Mouse (Mus musculus) midbrain, embryonic 10.5 days (tissue): ENCODE results near the gene Ier2. TPM values are rescaled to one million over a fixed set of nuclear protein-coding genes. Genes with fewer than 3 reads are reported as not detected.
"Not testable (repeated sequence)": the region's sequence is repeated elsewhere in the genome, so short reads cannot be mapped to it uniquely, and the experiment has no call there.

Experiments used
- DNase-seq: peaks from one replicate; pipeline ENCODE4 v3.0.0-alpha.2; 2017; ENCODE audit warnings: low spot score
- H3K27ac ChIP-seq: fragments of 300-500 bp; sonication (generic); replicated peaks from 2 replicates; pipeline ENCODE4 v1.5.1; 2016; ENCODE audit warnings: mild to moderate bottlenecking
- H3K27me3 ChIP-seq: fragments of 300-500 bp; sonication (generic); 2 replicates; pipeline ENCODE4 v1.6.1; 2016; ENCODE audit warnings: low read depth, mild to moderate bottlenecking; ENCODE audit not compliant: poor library complexity, severe bottlenecking
- H3K36me3 ChIP-seq: fragments of 300-500 bp; sonication (generic); 2 replicates; pipeline ENCODE4 v1.6.1; 2016; ENCODE audit warnings: mild to moderate bottlenecking, moderate library complexity
- H3K4me1 ChIP-seq: fragments of 300-500 bp; sonication (generic); 2 replicates; pipeline ENCODE4 v1.6.1; 2016
- H3K4me3 ChIP-seq: fragments of 300-500 bp; sonication (generic); 2 replicates; pipeline ENCODE4 v1.5.1; 2016; ENCODE audit warnings: mild to moderate bottlenecking, moderate library complexity
- H3K9me3 ChIP-seq: fragments of 300-500 bp; sonication (generic); replicated peaks from 2 replicates; pipeline ENCODE4 v1.6.1; 2016; ENCODE audit warnings: mild to moderate bottlenecking
- WGBS: fragments of 180-500 bp; shearing (Covaris S2); methylation state at CpG from one replicate; pipeline ENCODE4 v1.1.7; 2016; 5-methylcytosine and 5-hydroxymethylcytosine counted together
- polyA plus RNA-seq: library from polyadenylated mRNA; unstranded; fragments of >200 nt; fragmentation: Nextera tagmentation; extraction: Ambion mirVana; gene quantifications from 2 replicates; pipeline ENCODE4 v1.2.1, GENCODE M21; 2016

The Ier2 gene
- polyA plus RNA-seq, 1 experiment from 2014 or later: 78.2 TPM

DNA sequence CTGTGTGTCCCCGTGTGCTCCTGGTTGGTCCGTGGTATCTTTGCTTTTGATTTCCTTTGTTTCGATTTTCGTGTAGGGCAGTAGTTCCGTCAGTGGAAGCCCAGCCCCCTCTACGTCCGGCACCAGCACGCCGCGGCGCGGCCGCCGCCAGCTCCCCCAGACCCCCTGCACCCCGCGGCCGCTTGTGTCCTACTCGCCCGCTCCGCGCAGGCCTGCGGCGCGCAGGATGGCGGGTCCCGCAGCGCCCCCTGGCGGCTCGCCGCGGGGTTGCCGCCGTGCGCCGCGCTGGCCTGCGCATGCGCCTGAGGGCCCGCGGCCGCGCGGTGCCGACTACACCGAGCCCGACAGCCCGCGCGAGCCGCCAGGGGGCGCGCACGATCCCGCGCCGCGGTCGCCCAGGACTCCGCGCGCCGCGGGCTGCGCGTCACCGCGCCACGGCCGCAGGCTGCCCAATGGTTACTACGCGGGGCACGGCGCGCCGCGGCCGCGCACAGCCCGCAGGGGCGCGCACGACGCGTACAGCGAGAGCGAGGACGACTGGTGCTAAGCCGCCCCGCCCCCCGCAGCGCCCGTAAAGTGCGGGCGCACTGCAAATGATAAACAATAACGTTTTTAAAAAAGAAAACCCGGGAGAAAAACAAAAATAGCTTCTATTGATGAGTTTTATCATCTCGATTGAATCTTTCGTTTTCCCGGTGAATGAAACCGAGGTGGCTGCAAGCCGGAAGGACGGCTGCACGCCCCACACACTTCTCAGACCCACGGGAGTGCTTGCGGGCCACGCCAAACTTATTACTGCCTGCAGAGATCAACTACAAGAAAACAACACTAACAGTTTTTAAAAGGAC is 23.3 kb downstream of the Ier2 start:
- H3K4me1 ChIP-seq: peaks cover 46% of the 10 kb centered on the region
- peaks cover 29% of the 10 kb centered on the region for H3K27me3 ChIP-seq
- H3K27ac ChIP-seq: peak overlapping the region; percentile 95
- no peaks in the 10 kb centered on the region for H3K9me3 ChIP-seq
- under 1% methylated on average over 106 of the region's 106 CpGs for WGBS
- H3K4me3 ChIP-seq: peak overlapping the region; percentile 69
- H3K36me3 ChIP-seq: no peaks in the 10 kb centered on the region
- DNase-seq: peak; percentile 89

DNA sequence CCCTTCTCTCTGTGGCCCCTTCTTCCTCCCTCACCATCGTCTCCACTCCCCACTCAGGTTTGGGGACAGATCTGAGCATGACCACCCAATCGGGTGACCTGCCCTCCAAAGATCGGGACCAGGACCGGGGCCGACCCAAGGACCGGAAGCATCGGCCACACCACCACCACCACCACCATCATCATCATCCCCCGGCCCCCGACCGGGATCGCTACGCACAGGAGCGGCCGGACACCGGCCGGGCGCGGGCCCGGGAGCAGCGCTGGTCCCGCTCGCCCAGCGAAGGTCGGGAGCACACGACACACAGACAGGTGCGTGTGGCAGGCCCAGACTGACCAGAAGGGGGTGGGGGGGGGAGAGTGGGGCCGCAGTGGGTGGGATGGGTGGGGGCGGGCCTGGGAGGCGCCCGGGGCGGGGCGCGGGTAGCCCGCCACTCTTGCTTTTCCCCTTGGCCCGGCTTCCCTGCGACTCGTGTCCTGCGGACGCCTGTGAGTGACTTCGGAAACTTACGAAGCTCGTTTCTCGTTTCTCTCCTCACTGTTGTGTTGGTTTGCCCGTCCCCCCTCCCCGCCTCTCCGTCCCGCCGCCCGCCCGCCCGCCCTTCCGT is 24.0 kb downstream of the Ier2 start:
- H3K9me3 ChIP-seq: no peaks in the 10 kb centered on the region
- H3K4me3 ChIP-seq: peak overlapping the region; percentile 69
- peaks cover 29% of the 10 kb centered on the region for H3K27me3 ChIP-seq
- WGBS: under 1% methylated on average over 45 of the region's 52 CpGs
- no peaks in the 10 kb centered on the region for H3K36me3 ChIP-seq
- peak; percentile 55 for DNase-seq
- H3K27ac ChIP-seq: peak overlapping the region; percentile 95
- H3K4me1 ChIP-seq: peaks cover 53% of the 10 kb centered on the region

DNA sequence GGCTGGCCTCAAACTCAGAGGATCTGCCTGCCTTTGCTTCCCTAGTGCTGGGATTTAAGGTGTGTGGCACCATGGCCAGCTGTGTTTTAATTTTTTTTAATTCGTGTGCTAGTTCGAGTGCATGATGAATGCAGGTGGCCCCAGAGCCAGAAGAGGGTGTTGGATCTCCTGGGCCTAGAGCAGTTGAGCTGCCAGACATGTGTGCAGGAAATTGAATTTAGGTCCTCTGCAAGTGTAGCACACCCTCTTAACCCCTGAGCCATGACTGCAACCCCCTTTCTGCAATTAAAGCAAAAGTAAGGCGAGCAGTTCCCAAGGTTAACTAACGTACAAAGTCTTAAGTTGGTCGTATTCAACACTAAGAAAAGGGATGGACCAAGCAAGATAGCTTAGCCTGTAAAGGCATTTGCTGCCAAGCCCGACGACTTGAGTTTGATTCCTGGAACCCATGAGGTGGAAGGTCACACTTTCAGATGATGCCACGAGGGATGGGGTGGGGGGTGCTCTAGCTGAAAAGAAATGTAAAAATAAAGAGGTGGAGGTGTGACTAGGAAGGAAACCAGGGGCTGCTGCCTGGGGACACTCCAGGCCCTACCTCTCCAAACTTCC is 24.6 kb downstream of the Ier2 start:
- H3K4me3 ChIP-seq: peak overlapping the region; percentile 69
- DNase-seq: no peak
- H3K27ac ChIP-seq: peak overlapping the region; percentile 95
- no peaks in the 10 kb centered on the region; the same call in 1 of the 2 replicates for H3K36me3 ChIP-seq
- peaks cover 29% of the 10 kb centered on the region for H3K27me3 ChIP-seq
- H3K4me1 ChIP-seq: peaks cover 57% of the 10 kb centered on the region
- 38% methylated on average over 8 of the region's 8 CpGs for WGBS
- no peaks in the 10 kb centered on the region for H3K9me3 ChIP-seq

DNA sequence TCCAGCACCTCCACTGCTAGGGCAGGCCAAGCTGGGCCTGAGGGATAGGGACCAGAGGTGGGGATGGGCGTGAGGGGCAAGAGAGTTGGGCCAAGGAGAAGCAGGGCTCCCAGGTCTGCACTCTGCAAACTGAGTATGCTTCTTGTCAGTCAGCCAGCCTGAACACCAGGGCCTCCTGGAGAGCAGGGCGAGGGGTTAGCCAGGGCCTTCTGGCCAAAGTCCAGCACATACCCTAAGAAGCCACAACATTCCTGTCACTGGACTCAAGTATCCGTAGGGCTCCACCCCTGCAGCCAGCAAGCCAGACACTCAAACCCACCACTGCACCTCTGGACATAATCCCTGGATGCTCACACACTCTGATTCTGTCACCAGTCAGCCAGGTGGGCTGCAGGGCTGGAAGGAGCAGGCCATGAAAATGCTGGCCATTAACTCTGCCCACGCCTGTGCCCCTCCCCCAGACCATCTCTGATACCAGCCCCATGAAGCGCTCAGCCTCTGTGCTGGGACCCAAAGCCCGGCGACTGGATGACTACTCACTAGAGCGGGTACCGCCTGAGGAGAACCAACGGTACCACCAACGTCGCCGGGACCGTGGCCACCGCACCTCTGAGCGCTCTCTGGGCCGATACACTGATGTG is 26.5 kb downstream of the Ier2 start:
- peaks cover 3% of the 10 kb centered on the region; the same call in 1 of the 2 replicates for H3K36me3 ChIP-seq
- peaks cover 54% of the 10 kb centered on the region for H3K4me1 ChIP-seq

DNA sequence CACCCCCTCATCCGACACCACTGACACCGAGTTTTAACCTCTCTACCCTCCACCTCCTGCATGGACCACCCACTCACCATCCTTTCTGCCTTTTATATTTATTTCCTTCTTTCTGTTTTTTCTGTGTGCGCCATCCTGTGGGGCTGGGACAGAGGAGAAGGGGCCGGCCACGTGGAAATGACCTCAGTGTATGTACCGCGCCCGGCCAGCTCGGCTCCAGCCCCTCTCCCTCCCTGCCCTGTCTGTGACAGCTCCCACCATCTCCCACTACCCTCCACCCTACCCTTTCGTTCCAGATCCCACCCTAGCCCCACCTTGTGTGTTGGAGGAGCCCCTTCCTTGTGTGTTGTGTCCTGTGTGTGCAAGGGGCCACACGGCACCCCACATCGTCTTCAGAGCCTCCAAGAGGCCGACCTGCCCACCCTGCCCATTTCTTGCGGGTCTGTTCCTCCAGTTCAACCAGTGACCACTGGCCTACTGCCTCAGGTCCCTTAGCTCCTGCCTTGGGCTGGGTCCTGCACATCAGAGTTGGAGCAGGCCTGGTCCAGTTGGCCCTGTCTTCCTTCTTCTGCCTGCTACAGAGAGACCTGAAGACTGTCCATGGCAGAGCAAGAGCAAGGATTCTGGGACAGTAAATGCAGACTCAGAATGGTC is 27.1 kb downstream of the Ier2 start:
- H3K36me3 ChIP-seq: peaks cover 3% of the 10 kb centered on the region; the same call in 1 of the 2 replicates
- H3K27ac ChIP-seq: peak overlapping the region; percentile 86
- peak overlapping the region; percentile 22 for H3K4me3 ChIP-seq
- peaks cover 29% of the 10 kb centered on the region for H3K27me3 ChIP-seq
- no peak for DNase-seq
- WGBS: 70% methylated on average over 14 of the region's 14 CpGs
- peaks cover 53% of the 10 kb centered on the region for H3K4me1 ChIP-seq
- no peaks in the 10 kb centered on the region for H3K9me3 ChIP-seq

More for the DNA sequence above, 26.5 kb downstream of the Ier2 start:
- peak overlapping the region; percentile 22; the same call in 1 of the 2 replicates for H3K4me3 ChIP-seq
- H3K9me3 ChIP-seq: no peaks in the 10 kb centered on the region
- peaks cover 29% of the 10 kb centered on the region for H3K27me3 ChIP-seq
- 84% methylated on average over 17 of the region's 17 CpGs for WGBS
- peak overlapping the region; percentile 86 for H3K27ac ChIP-seq
- no peak for DNase-seq

DNA sequence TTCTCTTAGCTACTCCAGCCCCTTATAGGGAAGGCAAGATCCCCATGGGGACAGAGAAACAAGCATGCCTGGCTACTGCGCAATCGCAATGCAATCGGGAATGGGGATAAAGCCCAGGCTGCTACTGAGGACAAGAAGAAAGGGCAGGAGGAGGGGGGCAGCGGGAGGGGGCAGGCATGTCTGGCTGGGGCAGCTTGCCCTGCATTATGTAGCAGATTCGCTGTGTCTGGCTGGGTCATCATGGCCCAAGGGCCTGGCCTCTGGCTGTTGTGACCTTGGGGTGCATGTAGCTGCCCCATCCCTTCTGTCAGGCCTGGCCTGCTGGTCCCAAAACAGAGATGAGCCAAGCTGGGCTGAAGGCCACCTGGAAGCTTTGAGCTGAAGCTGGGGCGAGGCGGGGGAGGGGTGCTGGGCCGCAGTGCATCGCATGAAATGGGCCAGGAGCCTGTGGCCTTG is 27.8 kb downstream of the Ier2 start:
- WGBS: 38% methylated on average over 9 of the region's 9 CpGs
- Histone ChIP-seq H3K4me3 (peak overlapping the region; percentile 22), H3K36me3 (peaks cover 7% of the 10 kb centered on the region; the same call in 1 of the 2 replicates), H3K4me1 (peaks cover 47% of the 10 kb centered on the region), H3K27ac (peak overlapping the region; percentile 86), H3K9me3 (no peaks in the 10 kb centered on the region), H3K27me3 (peaks cover 29% of the 10 kb centered on the region)
- DNase-seq: peak; percentile 54

DNA sequence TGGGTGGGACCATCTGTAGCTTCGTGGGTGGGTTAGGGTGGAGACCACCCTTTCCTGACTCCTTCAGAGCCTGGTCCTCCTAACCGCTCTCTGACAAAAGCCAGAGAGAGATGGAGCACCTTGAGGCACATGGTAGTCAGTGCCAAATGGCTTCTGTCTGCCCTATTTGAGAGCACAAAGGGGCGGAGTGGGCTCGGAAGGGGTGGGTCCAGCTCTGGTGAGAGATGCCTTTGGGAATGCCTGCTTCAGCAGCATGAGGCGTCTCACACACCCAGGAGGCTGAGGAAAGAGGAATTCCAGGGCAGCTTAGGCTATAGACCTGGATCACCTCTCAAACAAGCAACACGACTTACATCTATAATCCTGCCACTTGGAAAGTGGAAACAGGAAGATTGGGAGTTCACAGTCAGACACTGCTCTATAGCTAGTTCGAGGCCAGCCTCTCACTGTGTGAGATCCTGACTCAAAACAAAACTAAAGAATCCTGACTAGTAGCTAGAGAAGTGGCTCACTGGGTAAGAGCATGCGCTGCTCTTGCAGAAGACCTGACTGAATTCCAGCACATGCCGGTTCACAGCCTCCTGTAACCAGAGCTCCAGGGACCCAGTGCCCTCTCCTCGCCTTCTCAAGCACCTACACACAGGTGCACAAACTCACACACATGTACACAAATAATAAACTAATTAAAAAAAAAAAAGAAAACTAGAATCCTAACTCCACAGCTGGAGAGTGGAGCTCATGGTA is 28.6 kb downstream of the Ier2 start:
- H3K27ac ChIP-seq: peak overlapping the region; percentile 86
- no peak for DNase-seq
- 54% methylated on average over 10 of the region's 10 CpGs for WGBS
- H3K9me3 ChIP-seq: no peaks in the 10 kb centered on the region
- peaks cover 29% of the 10 kb centered on the region for H3K27me3 ChIP-seq
- H3K36me3 ChIP-seq: peaks cover 8% of the 10 kb centered on the region; the same call in 1 of the 2 replicates
- peaks cover 47% of the 10 kb centered on the region for H3K4me1 ChIP-seq
- H3K4me3 ChIP-seq: no peak overlapping the region

DNA sequence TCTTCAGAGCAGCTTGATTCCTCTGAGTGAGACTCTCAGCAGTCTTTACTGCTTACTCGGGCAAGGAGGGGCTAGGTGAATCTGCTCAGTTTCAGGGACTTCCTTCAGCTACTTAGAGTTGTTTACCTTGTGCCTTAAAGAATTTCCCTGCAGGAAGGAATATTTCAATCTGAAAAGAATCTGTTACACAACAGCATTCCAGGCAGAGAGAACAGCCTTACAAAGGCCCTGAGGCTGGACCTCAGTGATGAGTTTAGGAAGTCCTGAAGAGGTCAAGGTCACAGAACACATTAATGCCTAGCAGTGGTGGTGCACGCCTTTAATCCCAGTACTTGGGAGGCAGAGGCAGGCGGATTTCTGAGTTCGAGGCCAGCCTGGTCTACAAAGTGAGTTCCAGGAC is 30.8 kb downstream of the Ier2 start:
- 95% methylated on average over 4 of the region's 4 CpGs for WGBS
- peaks cover 15% of the 10 kb centered on the region for H3K27me3 ChIP-seq
- H3K4me3 ChIP-seq: no peak overlapping the region
- DNase-seq: no peak
- no peaks in the 10 kb centered on the region for H3K9me3 ChIP-seq
- H3K27ac ChIP-seq: no peak overlapping the region
- H3K4me1 ChIP-seq: peaks cover 34% of the 10 kb centered on the region
- H3K36me3 ChIP-seq: peaks cover 8% of the 10 kb centered on the region; the same call in 1 of the 2 replicates

DNA sequence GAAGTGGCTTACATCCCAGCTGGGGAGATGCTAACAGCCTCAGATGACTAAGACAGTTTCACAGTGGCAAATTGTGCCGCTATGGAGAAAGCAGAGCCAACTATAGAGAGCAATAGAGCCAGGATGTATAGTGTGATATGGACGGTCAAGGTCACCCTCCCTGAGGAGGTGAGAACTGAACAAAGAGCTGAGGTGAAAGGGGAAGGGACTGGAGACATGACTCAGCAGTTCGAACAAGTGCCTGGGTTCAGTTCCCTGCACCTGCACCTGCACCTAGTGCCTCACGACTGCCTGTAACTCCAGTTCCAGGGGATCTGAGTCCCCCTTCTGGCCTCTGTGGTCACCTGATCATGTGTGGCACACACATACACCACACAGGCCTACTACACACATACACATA is 32.5 kb downstream of the Ier2 start:
- Histone ChIP-seq H3K4me3 (no peak overlapping the region), H3K27ac (no peak overlapping the region), H3K9me3 (no peaks in the 10 kb centered on the region), H3K27me3 (no peaks in the 10 kb centered on the region), H3K4me1 (peaks cover 19% of the 10 kb centered on the region), H3K36me3 (peaks cover 8% of the 10 kb centered on the region; the same call in 1 of the 2 replicates)
- DNase-seq: no peak
- WGBS: 91% methylated on average over 4 of the region's 4 CpGs

DNA sequence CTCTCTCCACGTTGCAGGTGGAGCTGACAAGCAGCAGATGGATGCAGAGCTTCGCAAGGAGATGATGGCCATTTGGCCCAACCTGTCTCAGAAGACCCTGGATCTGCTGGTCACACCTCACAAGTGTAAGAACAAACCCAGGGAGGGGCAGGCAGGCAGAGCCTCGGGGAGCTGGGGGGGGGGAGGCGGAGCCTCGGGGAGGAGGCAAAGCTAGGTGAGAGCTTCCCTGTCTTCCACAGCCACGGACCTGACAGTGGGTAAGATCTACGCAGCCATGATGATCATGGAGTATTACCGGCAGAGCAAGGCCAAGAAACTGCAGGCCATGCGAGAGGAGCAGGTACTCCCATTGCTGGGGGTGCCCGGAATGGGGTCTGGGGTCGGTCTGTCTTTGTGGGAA is 33.1 kb downstream of the Ier2 start:
- H3K27ac ChIP-seq: no peak overlapping the region
- DNase-seq: no peak
- WGBS: 84% methylated on average over 11 of the region's 11 CpGs
- no peaks in the 10 kb centered on the region for H3K9me3 ChIP-seq
- peaks cover 13% of the 10 kb centered on the region for H3K4me1 ChIP-seq
- no peaks in the 10 kb centered on the region for H3K27me3 ChIP-seq
- peaks cover 8% of the 10 kb centered on the region; the same call in 1 of the 2 replicates for H3K36me3 ChIP-seq
- H3K4me3 ChIP-seq: no peak overlapping the region

DNA sequence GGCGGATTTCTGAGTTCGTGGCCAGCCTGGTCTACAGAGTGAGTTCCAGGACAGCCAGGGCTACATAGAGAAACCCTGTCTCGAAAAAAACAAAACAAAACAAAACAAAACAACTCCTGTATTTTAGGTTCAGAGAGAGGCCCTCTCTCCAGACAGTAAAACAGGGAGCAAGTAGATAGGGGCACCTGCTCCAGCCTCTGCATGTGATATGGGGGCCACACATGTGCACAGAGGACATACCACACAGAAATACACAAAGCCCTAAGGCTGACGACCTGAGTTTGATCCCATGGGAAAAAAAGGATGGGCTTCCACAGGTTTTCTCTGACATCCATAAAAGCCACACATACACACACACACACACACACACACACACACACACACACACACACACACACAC is 39.2 kb downstream of the Ier2 start:
- DNase-seq, H3K4me3 ChIP-seq, H3K4me1 ChIP-seq, H3K27ac ChIP-seq, H3K9me3 ChIP-seq, H3K27me3 ChIP-seq, H3K36me3 ChIP-seq: not testable (repeated sequence)
- 84% methylated on average over 4 of the region's 4 CpGs for WGBS
